Mouse (Mus musculus) spleen, postnatal 0 days (tissue): ENCODE data around the gene Gm20831. TPM values are rescaled to one million over a fixed set of nuclear protein-coding genes. Genes with fewer than 3 reads are reported as not detected.

Experiments used
- polyA plus RNA-seq: library from polyadenylated mRNA; unstranded; fragments of >200 nt; fragmentation: Nextera tagmentation; extraction: Ambion mirVana; gene quantifications from 2 replicates; pipeline ENCODE4 v1.2.1, GENCODE M21; 2015

Gene Gm20831
- not detected in 2 replicates for polyA plus RNA-seq

GRCm38 (mm10) chrY:17874441-17874840, at the start of gene Gm20831, which contains the start of gene Gm20772:
Gene Gm20831, plus strand, starts transcription at chrY:17874741.
Gene Gm20772, plus strand, starts transcription at chrY:17874741.

DNA sequence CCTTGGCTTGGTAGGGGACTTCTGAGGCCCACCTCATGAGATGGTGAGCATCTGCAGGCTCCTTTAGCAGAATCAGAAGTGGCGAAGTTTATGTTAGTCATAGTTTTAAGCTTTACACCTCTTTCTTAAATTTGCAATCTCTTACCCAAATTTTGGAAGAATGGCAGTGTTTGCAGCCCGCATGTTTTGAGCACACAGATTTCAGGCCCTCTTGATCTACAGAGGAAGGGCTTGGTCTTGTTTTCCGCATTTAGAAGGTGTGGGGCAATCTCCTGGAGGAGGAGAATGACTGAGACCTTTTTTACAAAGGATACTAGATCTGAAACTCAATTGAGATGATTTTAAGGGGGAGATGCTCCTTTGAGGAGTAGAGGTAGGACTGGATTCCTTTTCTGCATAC, 28.4 kb upstream of the Gm20831 start, which contains the start of gene Gm21904:
Gene Gm21904 (minus strand): TSS at position 101 of the 400 bp plus-strand sequence.

GRCm38 (mm10) chrY:17937230-17937629, 62.7 kb downstream of the Gm20831 start, which contains the start of gene Srsy:
Gene Srsy, minus strand, starts transcription at chrY:17937330.

Other genes starting within 250 kb of the Gm20831 start
- not detected in 2 replicates for gene Gm21904, start 28.5 kb upstream of the Gm20831 start, polyA plus RNA-seq
- gene Gm20772, start within 50 bp of the Gm20831 start, polyA plus RNA-seq, result not detected in 2 replicates
- gene Srsy, start 62.6 kb downstream of the Gm20831 start, polyA plus RNA-seq, result not detected in 2 replicates
- not detected in 2 replicates for gene Gm21764, start 187.1 kb downstream of the Gm20831 start, polyA plus RNA-seq
- gene Ssty1, start 214.4 kb downstream of the Gm20831 start, polyA plus RNA-seq, result not detected in 2 replicates